11 mouse cellular contexts compared by ENCODE assay signal in the genomic region with DNA sequence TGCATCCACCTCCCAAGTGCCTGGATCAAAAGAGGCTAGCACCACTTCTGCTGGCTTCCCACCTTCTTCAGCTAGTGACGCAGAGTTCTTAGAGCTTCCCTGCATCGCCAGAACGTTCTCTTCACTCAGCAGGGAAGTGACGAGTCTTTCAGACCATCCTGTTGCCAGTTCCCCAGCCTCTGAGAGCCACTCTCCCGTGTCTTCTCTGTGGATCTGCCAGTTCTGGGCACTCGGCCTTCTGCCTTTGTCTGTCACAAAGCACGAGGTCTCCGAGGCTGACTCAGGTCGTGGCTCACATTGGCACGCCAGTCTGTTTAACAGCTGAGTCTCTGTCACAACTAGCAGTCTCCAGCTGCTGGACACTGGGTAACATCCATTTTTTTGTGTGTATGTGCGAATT. TPM values are rescaled to one million over a fixed set of nuclear protein-coding genes. Genes with fewer than 3 reads are reported as not detected.
A peak's percentile ranks its signal among the peaks of the same experiment; 100 is the strongest.
DNase-seq lines count a peak whose midpoint lies in the region; ATAC-seq and TF ChIP-seq lines count a peak whose summit lies in the region.
"Had no signal": no experiment of that assay in that cellular context is flagged by ENCODE, and none has a peak within 500 bp of the region (broad histone marks: within the 10 kb centered on the region; RNA-seq: fewer than 3 reads in every experiment).

No protein-coding gene starts in this region.

- H3K9me3 ChIP-seq in heart, embryonic 11.5 days (replicated peaks; ENCODE audit: control insufficient read depth, low read length), result no peaks in the 10 kb centered on the region
- H3K9me3 ChIP-seq in midbrain, embryonic 15.5 days, result no peaks in the 10 kb centered on the region
- H3K9me3 ChIP-seq: stomach, embryonic 15.5 days had no signal

- peak; percentile 98 for DNase-seq in heart, adult 11 months
- DNase-seq in brain, embryonic 14.5 days (ENCODE audit: low read depth), result peak; percentile 72
- DNase-seq in heart, postnatal 25 days (ENCODE audit: low spot score), result peak; percentile 43
- no peak for DNase-seq in liver
- DNase-seq in thymus, postnatal 10 days (ENCODE audit: low spot score in 2 of 2), result no peak

- H3K36me3 ChIP-seq in heart, embryonic 11.5 days (ENCODE audit: control insufficient read depth, insufficient read depth, low read length), result no peaks in the 10 kb centered on the region
- no peaks in the 10 kb centered on the region for H3K36me3 ChIP-seq in midbrain, embryonic 15.5 days (replicated peaks)
- H3K36me3 ChIP-seq: G1E; stomach, embryonic 15.5 days had no signal

- H3K4me1 ChIP-seq in heart, embryonic 11.5 days (ENCODE audit: control insufficient read depth, insufficient read depth, low read length), result peaks cover 10% of the 10 kb centered on the region
- H3K4me1 ChIP-seq in midbrain, embryonic 15.5 days, result peaks cover 25% of the 10 kb centered on the region

- intact Hi-C loops in heart, postnatal 25 days (cut with DNase I), result loop anchor here (5.0 kb wide), 1 partner anchor 64 kb away; no protein-coding TSS in a partner anchor

- TF ChIP-seq CTCF in brain, embryonic 14.5 days (IDR thresholded peaks at IDR 0.05; ENCODE audit: borderline replicate concordance, extremely low read depth, insufficient read depth, insufficient read length), result no peak

- 67% methylated on average over 11 of the region's 11 CpGs for WGBS in heart, embryonic 11.5 days (ENCODE audit: insufficient replicate concordance)
- whole genome bisulfite sequencing in midbrain, embryonic 15.5 days, result 39% methylated on average over 11 of the region's 11 CpGs

- H3K27ac ChIP-seq in heart, embryonic 11.5 days (ENCODE audit: low read depth, low read length), result no peak overlapping the region
- peak overlapping the region; percentile 75 for H3K27ac ChIP-seq in midbrain, embryonic 15.5 days
- H3K27ac ChIP-seq: liver, embryonic 14.5 days; stomach, embryonic 15.5 days had no signal

- TF ChIP-seq POLR2A in brain, embryonic 14.5 days (IDR thresholded peaks at IDR 0.05; ENCODE audit: borderline replicate concordance, extremely low read depth, insufficient read depth, insufficient read length, poor library complexity, severe bottlenecking), result no peak

- H3K4me3 ChIP-seq in heart, embryonic 11.5 days (ENCODE audit: low read depth, low read length), result no peak overlapping the region
- H3K4me3 ChIP-seq in midbrain, embryonic 15.5 days, result no peak overlapping the region
- H3K4me3 ChIP-seq: stomach, embryonic 15.5 days had no signal

- no peak overlapping the region for H3K9ac ChIP-seq in heart, embryonic 11.5 days (ENCODE audit: low read depth, low read length)
- no peak overlapping the region for H3K9ac ChIP-seq in midbrain, embryonic 15.5 days
- H3K9ac ChIP-seq: liver, embryonic 14.5 days; stomach, embryonic 15.5 days had no signal

- no peak for ATAC-seq in heart, embryonic 11.5 days (replicated peaks; ENCODE audit: insufficient number of reproducible peaks, low FRiP score, low TSS enrichment)
- ATAC-seq in midbrain, embryonic 15.5 days (replicated peaks), result peak; percentile 22; the same call in 1 of the 2 replicates
- ATAC-seq in inflammation-experienced regulatory T-cells, adult 6 months, result no peak

- H3K27me3 ChIP-seq in heart, embryonic 11.5 days (ENCODE audit: control insufficient read depth, insufficient read depth, low read length), result no peaks in the 10 kb centered on the region
- no peaks in the 10 kb centered on the region for H3K27me3 ChIP-seq in midbrain, embryonic 15.5 days (replicated peaks)
- H3K27me3 ChIP-seq: stomach, embryonic 15.5 days had no signal

- no peak overlapping the region for H3K4me2 ChIP-seq in heart, embryonic 11.5 days
- H3K4me2 ChIP-seq in midbrain, embryonic 15.5 days, result no peak overlapping the region
- H3K4me2 ChIP-seq: stomach, embryonic 15.5 days had no signal

RNA-seq across cellular contexts. Expression of gene Ncor2, which starts 24.7 kb away (rescaled TPM):
- polyA plus RNA-seq in heart, embryonic 11.5 days (2014; fragmentation: Nextera tagmentation; extraction: Ambion mirVana), result 14.3 and 18.8 TPM in 2 replicates
- polyA plus RNA-seq in brain, embryonic 14.5 days (2012; rRNA removed), result 31.6 and 71.5 TPM in 2 replicates
- total RNA-seq in heart, postnatal 25 days (2021), result 10 to 100 TPM; 67.8 to 89.5 TPM
- 25.6 and 27.6 TPM in 2 replicates for polyA plus RNA-seq in midbrain, embryonic 15.5 days (2015; fragmentation: Nextera tagmentation; extraction: Ambion mirVana)
- 1 to 10 TPM; 3.9 to 6.7 (median 4.7) TPM for polyA plus RNA-seq in inflammation-experienced regulatory T-cells, adult 6 months (2017; shearing (Covaris generic))
- total RNA-seq: G1E had no signal

Comparison
In these comparisons a context has a peak if more than half of its experiments do, and no peak if none do; other contexts are left out.
1. DNase-seq: peak in heart, adult 11 months (single experiment), brain, embryonic 14.5 days (single experiment) and heart, postnatal 25 days (single experiment); none in liver (single experiment) and thymus, postnatal 10 days (0 of 2).